Mouse (Mus musculus) lung, embryonic 14.5 days (tissue): ENCODE results near the gene Fam205c. TPM values are rescaled to one million over a fixed set of nuclear protein-coding genes. Genes with fewer than 3 reads are reported as not detected.

Experiments used
- ATAC-seq: fragments of 200-750 bp; cut with Nextera tagmentation; 2 replicates; pipeline ENCODE4 v1.8.0; 2017; ENCODE audit warnings: mild to moderate bottlenecking, moderate TSS enrichment, moderate library complexity; ENCODE audit not compliant: insufficient read depth
- DNase-seq: peaks from one replicate; pipeline ENCODE4 v3.0.0-alpha.2; 2015
- H3K27ac ChIP-seq: fragments of 300-500 bp; sonication (generic); 2 replicates; pipeline ENCODE4 v1.5.1; 2014; ENCODE audit warnings: low read depth, mild to moderate bottlenecking, moderate library complexity
- H3K27me3 ChIP-seq: fragments of 300-500 bp; sonication (generic); 2 replicates; pipeline ENCODE4 v1.6.1; 2014; ENCODE audit warnings: low read length, control low read depth; ENCODE audit not compliant: insufficient read depth
- H3K36me3 ChIP-seq: fragments of 300-500 bp; sonication (generic); 2 replicates; pipeline ENCODE4 v1.6.1; 2014; ENCODE audit warnings: control low read depth; ENCODE audit not compliant: insufficient read depth
- H3K4me1 ChIP-seq: fragments of 300-500 bp; sonication (generic); 2 replicates; pipeline ENCODE4 v1.6.1; 2014; ENCODE audit warnings: antibody characterized with exemption, control low read depth; ENCODE audit not compliant: insufficient read depth
- H3K4me2 ChIP-seq: fragments of 300-500 bp; sonication (generic); 2 replicates; pipeline ENCODE4 v1.6.1; 2014; ENCODE audit warnings: mild to moderate bottlenecking
- H3K4me3 ChIP-seq: fragments of 300-500 bp; sonication (generic); 2 replicates; pipeline ENCODE4 v1.5.1; 2014; ENCODE audit warnings: low read depth, low read length
- H3K9ac ChIP-seq: fragments of 300-500 bp; sonication (generic); 2 replicates; pipeline ENCODE4 v1.6.1; 2014
- H3K9me3 ChIP-seq: fragments of 300-500 bp; sonication (generic); 2 replicates; pipeline ENCODE4 v1.6.1; 2016; ENCODE audit warnings: low read depth, low read length, control low read depth
- CTCF ChIP-seq: IDR thresholded peaks from 2 replicates; pipeline ENCODE4 v1.5.1; 2016; ENCODE audit warnings: antibody characterized with exemption, low read depth
- WGBS: fragments of 180-500 bp; shearing (Covaris S2); extraction: QIAGEN DNeasy Blood & Tissue Kit; methylation state at CpG from one replicate; pipeline ENCODE4 v1.1.7; 2014; 5-methylcytosine and 5-hydroxymethylcytosine counted together
- polyA plus RNA-seq: library from polyadenylated mRNA; unstranded; fragments of >200 nt; fragmentation: Nextera tagmentation; extraction: Ambion mirVana; gene quantifications from 2 replicates; pipeline ENCODE4 v1.2.1, GENCODE M21; 2014

Gene Fam205c
- polyA plus RNA-seq, 1 experiment from 2014 or later = 0.25 TPM

DNA sequence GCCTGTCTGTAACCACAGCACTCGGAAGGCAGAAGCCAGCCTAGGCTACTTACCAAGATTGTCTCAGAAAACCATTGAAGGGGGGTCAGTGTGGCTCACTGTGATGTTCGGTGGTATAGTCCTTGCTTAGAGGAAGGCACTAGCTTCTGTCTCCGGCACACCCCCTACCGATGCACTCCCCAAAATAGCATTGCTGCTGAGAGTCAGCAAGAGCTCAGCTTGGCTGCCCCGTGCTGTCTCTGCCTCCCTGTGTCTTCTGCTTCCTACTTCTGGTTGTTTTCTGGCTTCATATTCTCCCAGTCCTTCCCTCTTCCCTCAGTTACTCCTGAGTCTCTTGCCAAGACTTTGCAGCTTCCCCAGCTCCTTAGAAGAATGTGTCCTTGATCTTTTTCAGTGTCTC, 26.8 kb upstream of the Fam205c start:
- Histone ChIP-seq H3K36me3 (no peaks in the 10 kb centered on the region), H3K4me1 (no peaks in the 10 kb centered on the region), H3K27me3 (no peaks in the 10 kb centered on the region), H3K27ac (no peak overlapping the region), H3K4me2 (no peak overlapping the region), H3K9ac (no peak overlapping the region), H3K9me3 (no peaks in the 10 kb centered on the region), H3K4me3 (no peak overlapping the region)
- no peak for TF ChIP-seq CTCF
- DNase-seq = no peak
- ATAC-seq = no peak
- 56% methylated on average over 5 of the region's 5 CpGs for WGBS

DNA sequence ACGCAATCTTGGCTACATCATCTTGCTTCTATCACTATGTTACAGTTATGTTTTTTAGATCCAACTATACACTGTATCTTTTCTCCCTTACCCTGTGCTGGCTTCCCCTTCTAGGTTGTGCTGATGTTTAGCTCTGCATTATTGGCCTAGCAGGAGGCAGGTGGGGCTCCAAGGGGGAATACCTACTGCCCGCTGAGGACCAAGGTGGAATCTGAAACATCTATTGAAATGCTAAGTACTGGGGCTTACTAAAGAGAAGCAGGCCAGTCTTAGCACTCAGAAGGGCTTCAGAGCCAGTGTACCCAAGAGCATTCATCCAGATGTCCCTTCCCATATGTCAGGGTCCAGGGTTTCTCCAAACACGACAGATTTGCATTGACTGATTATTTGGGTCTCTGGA, 24.9 kb upstream of the Fam205c start:
- Histone ChIP-seq H3K27me3 (no peaks in the 10 kb centered on the region), H3K9me3 (no peaks in the 10 kb centered on the region), H3K4me3 (no peak overlapping the region), H3K4me2 (no peak overlapping the region), H3K4me1 (no peaks in the 10 kb centered on the region), H3K27ac (no peak overlapping the region), H3K9ac (no peak overlapping the region), H3K36me3 (no peaks in the 10 kb centered on the region)
- DNase-seq (no peak), ATAC-seq (no peak)
- no peak for TF ChIP-seq CTCF
- WGBS = 36% methylated on average over 3 of the region's 3 CpGs

DNA sequence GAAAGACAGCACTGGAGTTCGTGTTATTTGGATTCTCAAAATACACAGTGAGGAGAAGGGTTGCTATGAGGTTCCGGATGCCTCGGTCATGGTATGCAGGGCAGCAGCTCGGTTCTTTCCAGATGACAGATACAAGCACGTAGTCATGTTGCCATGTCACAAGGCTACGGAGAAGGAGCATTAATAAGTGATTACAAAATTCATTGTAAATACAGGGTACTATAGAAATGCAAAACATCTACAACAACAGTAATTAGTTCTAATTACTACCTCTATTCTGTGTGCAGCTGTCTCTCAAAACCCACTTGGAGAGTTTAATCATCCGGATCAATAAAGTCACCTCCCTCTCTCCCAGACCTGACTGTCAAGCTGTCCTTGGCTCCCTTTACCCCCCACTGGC, 21.1 kb upstream of the Fam205c start:
- TF ChIP-seq CTCF = no peak
- ATAC-seq = no peak
- H3K27me3 ChIP-seq = no peaks in the 10 kb centered on the region

DNA sequence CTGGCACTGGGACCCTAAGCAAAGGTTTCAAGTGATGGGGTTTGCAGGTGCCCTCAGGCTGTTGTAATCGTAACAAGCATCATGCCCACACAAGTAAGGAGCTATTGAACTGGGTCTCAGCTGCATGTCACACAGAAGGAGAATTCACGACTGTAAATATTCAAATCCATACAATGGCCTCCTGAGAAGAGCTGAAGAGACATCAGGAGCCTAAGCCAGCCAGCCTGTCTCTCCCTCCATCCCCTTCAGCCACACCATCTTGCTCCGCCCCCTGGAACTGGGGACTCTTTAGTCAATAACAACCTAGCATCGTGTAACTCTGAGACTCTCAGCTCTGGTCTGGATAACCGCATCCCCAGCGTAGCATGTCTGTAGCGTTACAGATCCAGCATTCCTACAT, 17.1 kb upstream of the Fam205c start:
- no peak for ATAC-seq
- no peak for TF ChIP-seq CTCF

More for the DNA sequence above, 21.1 kb upstream of the Fam205c start:
- Histone ChIP-seq H3K27ac (no peak overlapping the region), H3K4me2 (no peak overlapping the region), H3K36me3 (no peaks in the 10 kb centered on the region), H3K9me3 (no peaks in the 10 kb centered on the region), H3K4me3 (no peak overlapping the region), H3K4me1 (no peaks in the 10 kb centered on the region), H3K9ac (no peak overlapping the region)
- 77% methylated on average over 7 of the region's 7 CpGs for WGBS
- DNase-seq = no peak

DNA sequence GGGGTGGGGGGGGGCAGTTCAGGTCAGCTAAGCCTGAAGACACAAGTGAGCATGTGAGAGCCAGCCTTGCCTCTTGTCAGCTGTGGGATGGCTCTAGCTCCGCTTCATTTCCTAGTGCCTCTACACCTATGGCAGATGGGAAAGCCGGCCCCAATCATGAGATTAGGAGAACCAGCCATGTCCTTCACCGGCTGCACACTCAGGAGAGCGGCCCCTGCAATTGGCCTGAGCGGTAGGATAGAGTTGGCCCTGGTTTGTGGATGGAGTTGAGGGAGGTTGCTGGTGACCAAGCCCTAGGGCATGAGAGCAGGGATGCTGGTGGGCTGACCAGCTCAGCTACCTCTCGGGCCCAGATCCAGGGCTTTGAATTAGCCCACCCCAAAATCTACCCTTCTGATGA, 14.8 kb upstream of the Fam205c start:
- Histone ChIP-seq H3K4me2 (no peak overlapping the region), H3K36me3 (no peaks in the 10 kb centered on the region), H3K27ac (no peak overlapping the region), H3K9me3 (no peaks in the 10 kb centered on the region), H3K27me3 (no peaks in the 10 kb centered on the region), H3K4me1 (no peaks in the 10 kb centered on the region), H3K9ac (no peak overlapping the region), H3K4me3 (no peak overlapping the region)
- no peak for TF ChIP-seq CTCF
- DNase-seq (no peak), ATAC-seq (no peak)
- WGBS = 89% methylated on average over 6 of the region's 6 CpGs

More for the DNA sequence above, 17.1 kb upstream of the Fam205c start:
- Histone ChIP-seq H3K9me3 (no peaks in the 10 kb centered on the region), H3K27ac (no peak overlapping the region), H3K4me3 (no peak overlapping the region), H3K4me2 (no peak overlapping the region), H3K36me3 (no peaks in the 10 kb centered on the region), H3K9ac (no peak overlapping the region), H3K27me3 (no peaks in the 10 kb centered on the region), H3K4me1 (no peaks in the 10 kb centered on the region)
- WGBS = 67% methylated on average over 7 of the region's 7 CpGs
- DNase-seq = no peak

DNA sequence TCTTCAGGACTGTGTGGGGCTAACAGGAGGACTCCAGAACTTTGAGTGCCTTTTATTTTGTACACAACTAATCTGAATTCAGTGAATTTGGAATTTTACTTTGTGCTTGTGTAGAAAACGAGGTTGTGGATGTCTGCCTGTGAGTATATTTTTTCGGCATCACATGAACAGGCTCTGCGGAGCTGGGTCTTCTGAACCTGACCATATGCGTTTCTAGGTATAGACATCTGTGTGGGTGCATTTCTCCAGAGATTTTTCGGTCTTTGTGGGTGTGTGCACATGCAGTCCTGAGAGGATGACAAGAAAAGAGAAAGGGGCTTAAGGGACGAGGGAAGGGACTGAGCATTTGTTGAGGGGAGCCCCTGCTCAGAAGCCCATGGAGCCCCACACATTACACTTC, 12.9 kb upstream of the Fam205c start:
- 83% methylated on average over 6 of the region's 6 CpGs for WGBS
- DNase-seq = no peak
- Histone ChIP-seq H3K4me3 (no peak overlapping the region), H3K9ac (no peak overlapping the region), H3K4me2 (no peak overlapping the region), H3K27me3 (no peaks in the 10 kb centered on the region), H3K36me3 (no peaks in the 10 kb centered on the region), H3K27ac (no peak overlapping the region), H3K9me3 (no peaks in the 10 kb centered on the region), H3K4me1 (no peaks in the 10 kb centered on the region)
- no peak for TF ChIP-seq CTCF
- ATAC-seq = no peak

DNA sequence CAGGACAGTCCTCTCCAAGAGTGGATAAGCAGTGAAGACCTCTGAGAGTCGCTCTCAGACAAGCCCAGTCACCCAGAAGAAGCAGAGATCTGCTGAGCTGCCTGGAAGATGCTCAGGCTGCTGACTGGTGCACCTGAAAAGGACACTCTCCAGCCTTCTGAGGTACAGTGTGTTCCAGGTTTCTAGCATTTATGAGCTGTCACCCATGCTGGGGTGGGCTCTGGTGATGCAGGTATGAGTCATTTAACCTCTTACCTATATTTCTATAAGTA, 6.6 kb upstream of the Fam205c start:
- no peak for ATAC-seq
- no peak overlapping the region for H3K9ac ChIP-seq
- no peaks in the 10 kb centered on the region for H3K27me3 ChIP-seq
- no peak overlapping the region for H3K27ac ChIP-seq
- no peaks in the 10 kb centered on the region for H3K36me3 ChIP-seq
- 44% methylated on average over 1 of the region's 1 CpGs for WGBS
- no peaks in the 10 kb centered on the region for H3K9me3 ChIP-seq
- no peak for TF ChIP-seq CTCF
- H3K4me2 ChIP-seq = no peak overlapping the region
- H3K4me3 ChIP-seq = no peak overlapping the region; the same call in 1 of the 2 replicates
- no peaks in the 10 kb centered on the region for H3K4me1 ChIP-seq
- no peak for DNase-seq
